Mouse (Mus musculus): ENCODE measurements around the gene 1110004F10Rik. TPM values are rescaled to one million over a fixed set of nuclear protein-coding genes. Genes with fewer than 3 reads are reported as not detected.

The 1110004F10Rik gene
- polyA plus RNA-seq, 1 experiment from 2014 or later = 319 TPM

Other genes starting within 250 kb of the 1110004F10Rik start
- gene Sox6, start 601 bp upstream of the 1110004F10Rik start, polyA plus RNA-seq (2016; fragmentation: Nextera tagmentation; extraction: Ambion mirVana) = 63.2 and 65.7 TPM in 2 replicates
- gene Gm4353, start 45.2 kb downstream of the 1110004F10Rik start, polyA plus RNA-seq (2016; fragmentation: Nextera tagmentation; extraction: Ambion mirVana) = 0.68 and 0.98 TPM in 2 replicates

All from midbrain, embryonic 12.5 days (tissue).